Mouse (Mus musculus) embryo, embryonic 10.5 days (tissue): Measurements from ENCODE around the gene Med6.
A peak's percentile ranks its signal among the peaks of the same experiment; 100 is the strongest.

Experiments
- DNase-seq: peaks from one replicate; pipeline ENCODE4 v3.0.0-alpha.2; 2015; ENCODE audit warnings: low spot score

Med6 gene

GRCm38 (mm10) chr12:81594902-81595671, at the start of gene Med6:
Med6 (minus strand) TSS chr12:81595008.
- peak; percentile 98 for DNase-seq

GRCm38 (mm10) chr12:81642361-81643082, 47.7 kb upstream of the Med6 start:
- peak; percentile 17 for DNase-seq

GRCm38 (mm10) chr12:81640656-81641055, 45.8 kb upstream of the Med6 start:
- no peak for DNase-seq

- DNase-seq, result no peak
Measured at GRCm38 (mm10) chr12:81633246-81633645, 38.4 kb upstream of the Med6 start.

GRCm38 (mm10) chr12:81631661-81632401, 37.0 kb upstream of the Med6 start:
- DNase-seq, result peak; percentile 52

GRCm38 (mm10) chr12:81630915-81631660, 36.3 kb upstream of the Med6 start, which contains the start of gene Ttc9:
Ttc9 (plus strand) TSS chr12:81631249.
- DNase-seq, result peak; percentile 67

- peak; percentile 53 for DNase-seq
Measured at GRCm38 (mm10) chr12:81630520-81630914, 35.7 kb upstream of the Med6 start.

- DNase-seq, result no peak
Measured at GRCm38 (mm10) chr12:81628091-81628490, 33.3 kb upstream of the Med6 start.

GRCm38 (mm10) chr12:81627426-81627825, 32.6 kb upstream of the Med6 start:
- DNase-seq, result no peak

- DNase-seq, result no peak
Measured at GRCm38 (mm10) chr12:81626226-81626861, 31.5 kb upstream of the Med6 start.

GRCm38 (mm10) chr12:81623377-81623776, 28.6 kb upstream of the Med6 start:
- no peak for DNase-seq

- DNase-seq, result peak; percentile 92
Measured at GRCm38 (mm10) chr12:81619302-81619701, 24.5 kb upstream of the Med6 start.

- DNase-seq, result no peak
Measured at GRCm38 (mm10) chr12:81616980-81617379, 22.2 kb upstream of the Med6 start.

GRCm38 (mm10) chr12:81615807-81616206, 21.0 kb upstream of the Med6 start:
- DNase-seq, result no peak

GRCm38 (mm10) chr12:81609445-81609844, 14.6 kb upstream of the Med6 start:
- no peak for DNase-seq

GRCm38 (mm10) chr12:81604995-81605784, 10.4 kb upstream of the Med6 start:
- no peak for DNase-seq

GRCm38 (mm10) chr12:81596547-81597262, 1.9 kb upstream of the Med6 start:
- DNase-seq, result no peak

- no peak for DNase-seq
Measured at GRCm38 (mm10) chr12:81568374-81568773, 26.4 kb downstream of the Med6 start, which contains the start of gene Adam21. Adam21 (minus strand) TSS chr12:81568474.

GRCm38 (mm10) chr12:81567931-81568330, 26.9 kb downstream of the Med6 start:
- DNase-seq, result no peak

- no peak for DNase-seq
Measured at GRCm38 (mm10) chr12:81564173-81564572, 30.6 kb downstream of the Med6 start.
